Mouse (Mus musculus): Measurements from ENCODE around the gene Atp9a. TPM values are rescaled to one million over a fixed set of nuclear protein-coding genes. Genes with fewer than 3 reads are reported as not detected.

Gene Atp9a
- polyA plus RNA-seq, 1 experiment: 41.6 TPM

DNA sequence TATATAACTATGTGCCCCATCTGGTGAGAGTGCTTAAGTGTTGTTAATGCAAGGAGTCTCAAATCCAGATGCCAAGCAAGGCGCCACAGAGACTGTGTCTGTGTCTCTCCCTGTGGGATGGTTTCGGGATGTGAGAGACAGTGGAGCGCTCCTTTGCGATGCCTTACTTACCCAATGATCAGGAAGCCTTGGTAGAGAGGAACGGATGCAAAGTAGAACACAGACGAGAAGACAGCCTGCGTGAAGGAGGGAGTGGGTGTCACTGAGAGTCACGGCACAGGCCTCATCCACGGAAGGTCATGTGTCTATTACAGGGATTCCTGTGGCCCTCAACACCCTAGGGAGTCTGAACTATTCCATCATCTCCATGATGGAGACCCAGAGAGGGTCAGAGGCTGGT lies 101.7 kb downstream of the Atp9a start:
- H3K4me3 ChIP-seq: no peak overlapping the region
- no peaks in the 10 kb centered on the region for H3K36me3 ChIP-seq (ENCODE audit: control insufficient read depth, insufficient read depth)
- H3K27me3 ChIP-seq (ENCODE audit: control insufficient read depth, insufficient read depth, insufficient read length): peaks cover 28% of the 10 kb centered on the region
- no peak for TF ChIP-seq MAX (IDR thresholded peaks at IDR 0.05; ENCODE audit: low read depth)
- no peak for TF ChIP-seq MYOG (IDR thresholded peaks at IDR 0.05; ENCODE audit: control insufficient read depth in 1 of 3, insufficient read depth in 1 of 3, insufficient read length in 2 of 3, low read depth in 2 of 3)
- TF ChIP-seq E2F4 (IDR thresholded peaks at IDR 0.05; ENCODE audit: insufficient read depth): no peak
- no peak for TF ChIP-seq REST (IDR thresholded peaks at IDR 0.05; ENCODE audit: insufficient read depth, insufficient read length)
- no peak for TF ChIP-seq TCF3 (IDR thresholded peaks at IDR 0.05; ENCODE audit: insufficient read length, low read depth)
- no peak for TF ChIP-seq POLR2A (IDR thresholded peaks at IDR 0.05; ENCODE audit: insufficient read length, low read depth)
- TF ChIP-seq CEBPB (IDR thresholded peaks at IDR 0.05; ENCODE audit: insufficient read depth, poor library complexity, severe bottlenecking): no peak
- H3ac ChIP-seq (ENCODE audit: control insufficient read depth, insufficient read length): no peak overlapping the region
- H3K4me2 ChIP-seq (ENCODE audit: low read depth): no peak overlapping the region
- no peaks in the 10 kb centered on the region for H3K79me2 ChIP-seq (ENCODE audit: control insufficient read depth, insufficient read depth)

DNA sequence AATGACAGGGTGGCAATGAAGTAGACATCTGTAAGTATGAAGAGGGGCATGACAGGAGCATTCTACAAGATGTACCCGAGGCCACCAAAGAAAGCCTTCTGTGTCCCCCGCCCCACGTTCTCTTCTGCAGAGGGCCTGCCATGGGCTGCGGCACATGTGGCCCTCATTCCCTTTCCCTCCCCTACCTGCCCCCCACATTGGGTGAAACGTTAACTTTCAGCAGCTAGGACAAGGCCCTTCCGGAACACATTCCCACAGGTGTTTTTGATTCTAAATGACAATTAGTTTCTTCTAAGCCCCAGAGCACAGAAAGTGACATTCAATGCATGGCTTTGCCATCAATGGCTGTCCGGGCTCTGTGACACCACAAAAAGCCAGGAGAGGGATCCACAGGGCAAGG lies 107.3 kb downstream of the Atp9a start:
- H3K27me3 ChIP-seq (ENCODE audit: control insufficient read depth, insufficient read depth, insufficient read length): peaks cover 26% of the 10 kb centered on the region
- no peak overlapping the region for H3ac ChIP-seq (ENCODE audit: control insufficient read depth, insufficient read length)
- no peak overlapping the region for H3K4me3 ChIP-seq
- TF ChIP-seq SRF (IDR thresholded peaks at IDR 0.05; ENCODE audit: control insufficient read depth, insufficient read length, low read depth): no peak
- no peak for TF ChIP-seq REST (IDR thresholded peaks at IDR 0.05; ENCODE audit: insufficient read depth, insufficient read length)
- no peak for TF ChIP-seq USF1 (IDR thresholded peaks at IDR 0.05; ENCODE audit: low read depth)
- no peak for TF ChIP-seq POLR2A (IDR thresholded peaks at IDR 0.05; ENCODE audit: insufficient read length, low read depth)
- TF ChIP-seq MYOD1 (IDR thresholded peaks at IDR 0.05; ENCODE audit: control insufficient read depth in 1 of 3, insufficient read length in 2 of 3, low read depth in 2 of 3): no peak
- TF ChIP-seq TCF3 (IDR thresholded peaks at IDR 0.05; ENCODE audit: insufficient read length, low read depth): no peak
- no peak for TF ChIP-seq CEBPB (IDR thresholded peaks at IDR 0.05; ENCODE audit: insufficient read depth, poor library complexity, severe bottlenecking)
- TF ChIP-seq TCF12 (IDR thresholded peaks at IDR 0.05; ENCODE audit: insufficient read depth, poor library complexity, severe bottlenecking): no peak
- TF ChIP-seq E2F4 (IDR thresholded peaks at IDR 0.05; ENCODE audit: insufficient read depth): no peak
- no peak for TF ChIP-seq MAX (IDR thresholded peaks at IDR 0.05; ENCODE audit: low read depth)
- TF ChIP-seq POLR2AphosphoS2 (IDR thresholded peaks at IDR 0.05; ENCODE audit: insufficient read length, low read depth): no peak
- TF ChIP-seq MYOG (IDR thresholded peaks at IDR 0.05; ENCODE audit: control insufficient read depth in 1 of 3, insufficient read depth in 1 of 3, insufficient read length in 2 of 3, low read depth in 2 of 3): no peak
- H3K4me2 ChIP-seq (ENCODE audit: low read depth): no peak overlapping the region
- H3K36me3 ChIP-seq (ENCODE audit: control insufficient read depth, insufficient read depth): no peaks in the 10 kb centered on the region
- H3K79me2 ChIP-seq (ENCODE audit: control insufficient read depth, insufficient read depth): no peaks in the 10 kb centered on the region

DNA sequence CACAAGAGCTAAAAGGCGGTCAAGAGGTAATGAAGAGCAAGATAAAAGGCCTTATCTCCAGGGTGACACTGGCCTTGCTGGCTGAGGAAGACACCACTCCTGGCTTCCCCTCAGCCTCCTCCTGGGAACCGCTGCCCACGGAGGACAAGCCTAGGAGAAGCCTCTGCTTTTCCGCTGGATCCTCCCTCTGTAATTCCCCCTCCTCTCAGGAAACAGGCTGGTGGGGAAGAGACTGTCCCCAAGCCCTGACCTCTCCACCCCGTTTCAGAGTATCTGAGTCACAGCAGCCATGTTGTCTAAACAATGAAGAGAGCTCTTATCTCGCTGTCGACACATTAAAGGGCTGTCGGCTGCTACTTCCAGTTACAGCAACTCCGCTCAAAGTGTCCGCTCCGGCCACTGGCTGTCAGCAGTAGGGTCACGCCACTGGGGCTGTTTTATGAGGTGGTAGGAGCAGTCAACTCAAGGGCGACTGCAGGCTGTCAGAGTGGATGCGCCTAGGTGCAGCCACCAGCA lies 108.8 kb downstream of the Atp9a start:
- Histone ChIP-seq H3K4me3 (no peak overlapping the region), H3K79me2 (ENCODE audit: control insufficient read depth, insufficient read depth) (no peaks in the 10 kb centered on the region), H3ac (ENCODE audit: control insufficient read depth, insufficient read length) (no peak overlapping the region), H3K27me3 (ENCODE audit: control insufficient read depth, insufficient read depth, insufficient read length) (peaks cover 26% of the 10 kb centered on the region), H3K4me2 (ENCODE audit: low read depth) (no peak overlapping the region), H3K36me3 (ENCODE audit: control insufficient read depth, insufficient read depth) (no peaks in the 10 kb centered on the region)
- TF ChIP-seq MYOD1 (IDR thresholded peaks at IDR 0.05; ENCODE audit: control insufficient read depth in 1 of 3, insufficient read length in 2 of 3, low read depth in 2 of 3) (no peak), USF1 (IDR thresholded peaks at IDR 0.05; ENCODE audit: low read depth) (no peak), MYOG (IDR thresholded peaks at IDR 0.05; ENCODE audit: control insufficient read depth in 1 of 3, insufficient read depth in 1 of 3, insufficient read length in 2 of 3, low read depth in 2 of 3) (no peak), POLR2AphosphoS2 (IDR thresholded peaks at IDR 0.05; ENCODE audit: insufficient read length, low read depth) (no peak), REST (IDR thresholded peaks at IDR 0.05; ENCODE audit: insufficient read depth, insufficient read length) (no peak), SRF (IDR thresholded peaks at IDR 0.05; ENCODE audit: control insufficient read depth, insufficient read length, low read depth) (no peak), MAX (IDR thresholded peaks at IDR 0.05; ENCODE audit: low read depth) (no peak), CEBPB (IDR thresholded peaks at IDR 0.05; ENCODE audit: insufficient read depth, poor library complexity, severe bottlenecking) (no peak), TCF3 (IDR thresholded peaks at IDR 0.05; ENCODE audit: insufficient read length, low read depth) (no peak), E2F4 (IDR thresholded peaks at IDR 0.05; ENCODE audit: insufficient read depth) (no peak), POLR2A (IDR thresholded peaks at IDR 0.05; ENCODE audit: insufficient read length, low read depth) (no peak), TCF12 (IDR thresholded peaks at IDR 0.05; ENCODE audit: insufficient read depth, poor library complexity, severe bottlenecking) (no peak)

DNA sequence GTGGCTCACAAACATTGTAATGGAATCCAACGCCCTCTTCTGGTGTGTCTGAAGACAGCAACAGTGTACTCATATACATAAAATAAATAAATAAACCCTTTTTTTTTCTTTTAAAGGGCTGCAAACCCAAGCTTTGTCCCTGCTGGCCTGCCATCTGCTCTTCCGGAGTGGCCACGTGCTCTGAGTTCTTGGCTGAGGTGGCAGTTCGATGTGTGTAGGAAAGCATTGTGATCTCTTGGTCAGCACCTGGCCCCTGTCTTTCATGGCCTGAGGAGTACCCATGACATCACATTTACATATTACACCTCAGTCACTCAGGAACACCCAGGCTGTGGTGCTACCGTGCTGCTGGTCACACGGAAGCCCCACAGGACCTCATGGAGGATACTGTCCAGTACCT lies 109.7 kb downstream of the Atp9a start:
- TF ChIP-seq REST (IDR thresholded peaks at IDR 0.05; ENCODE audit: insufficient read depth, insufficient read length) (no peak), POLR2A (IDR thresholded peaks at IDR 0.05; ENCODE audit: insufficient read length, low read depth) (no peak), SRF (IDR thresholded peaks at IDR 0.05; ENCODE audit: control insufficient read depth, insufficient read length, low read depth) (no peak), E2F4 (IDR thresholded peaks at IDR 0.05; ENCODE audit: insufficient read depth) (no peak), MAX (IDR thresholded peaks at IDR 0.05; ENCODE audit: low read depth) (no peak), USF1 (IDR thresholded peaks at IDR 0.05; ENCODE audit: low read depth) (no peak), TCF12 (IDR thresholded peaks at IDR 0.05; ENCODE audit: insufficient read depth, poor library complexity, severe bottlenecking) (no peak), MYOD1 (IDR thresholded peaks at IDR 0.05; ENCODE audit: control insufficient read depth in 1 of 3, insufficient read length in 2 of 3, low read depth in 2 of 3) (no peak), TCF3 (IDR thresholded peaks at IDR 0.05; ENCODE audit: insufficient read length, low read depth) (no peak), MYOG (IDR thresholded peaks at IDR 0.05; ENCODE audit: control insufficient read depth in 1 of 3, insufficient read depth in 1 of 3, insufficient read length in 2 of 3, low read depth in 2 of 3) (no peak), CEBPB (IDR thresholded peaks at IDR 0.05; ENCODE audit: insufficient read depth, poor library complexity, severe bottlenecking) (no peak), POLR2AphosphoS2 (IDR thresholded peaks at IDR 0.05; ENCODE audit: insufficient read length, low read depth) (no peak)
- Histone ChIP-seq H3K4me3 (no peak overlapping the region), H3K36me3 (ENCODE audit: control insufficient read depth, insufficient read depth) (no peaks in the 10 kb centered on the region), H3K4me2 (ENCODE audit: low read depth) (no peak overlapping the region), H3ac (ENCODE audit: control insufficient read depth, insufficient read length) (no peak overlapping the region), H3K27me3 (ENCODE audit: control insufficient read depth, insufficient read depth, insufficient read length) (peaks cover 21% of the 10 kb centered on the region), H3K79me2 (ENCODE audit: control insufficient read depth, insufficient read depth) (no peaks in the 10 kb centered on the region)

All from myocyte (in vitro differentiated cells).